In the genomic region with DNA sequence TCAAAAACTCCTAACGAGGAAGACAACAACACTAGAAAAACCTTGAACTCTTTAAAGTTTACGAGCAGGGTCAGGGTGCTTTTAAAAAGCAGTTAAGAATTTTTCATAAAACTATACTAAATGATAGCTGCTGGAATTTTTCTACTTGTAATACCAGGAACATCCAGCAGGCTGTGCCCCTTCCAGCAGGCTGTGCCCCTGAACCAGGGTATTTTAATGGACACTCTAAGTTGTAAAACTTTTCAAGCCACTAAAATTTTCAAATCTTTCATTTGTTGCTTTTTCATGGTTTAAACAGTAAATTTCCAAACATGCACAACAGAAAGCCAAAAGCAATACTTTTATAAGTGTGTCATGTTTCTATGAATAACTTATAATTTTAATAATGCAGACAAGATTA, we compare ENCODE assay signal across 8 mouse cellular contexts.
DNase-seq lines count a peak whose midpoint lies in the region; ATAC-seq and TF ChIP-seq lines count a peak whose summit lies in the region.

No protein-coding gene starts in this region.

- no peak overlapping the region for H3K4me3 ChIP-seq in liver, embryonic 12.5 days
- H3K4me3 ChIP-seq in limb, embryonic 14.5 days (replicated peaks; ENCODE audit: low read length): no peak overlapping the region

- no peaks in the 10 kb centered on the region for H3K9me3 ChIP-seq in liver, embryonic 12.5 days (replicated peaks)
- no peaks in the 10 kb centered on the region for H3K9me3 ChIP-seq in limb, embryonic 14.5 days (ENCODE audit: control insufficient read depth, low read length)

- no peaks in the 10 kb centered on the region for H3K36me3 ChIP-seq in liver, embryonic 12.5 days
- H3K36me3 ChIP-seq in limb, embryonic 14.5 days (ENCODE audit: control insufficient read depth, insufficient read depth, low read length): no peaks in the 10 kb centered on the region

- no peak for TF ChIP-seq POLR2A in limb, embryonic 14.5 days (IDR thresholded peaks at IDR 0.05; ENCODE audit: borderline replicate concordance, extremely low read depth, insufficient read depth, insufficient read length)

- ATAC-seq in liver, embryonic 12.5 days: no peak
- no peak for ATAC-seq in limb, embryonic 14.5 days (ENCODE audit: low FRiP score, low read depth)

- H3K4me1 ChIP-seq in liver, embryonic 12.5 days: no peaks in the 10 kb centered on the region
- H3K4me1 ChIP-seq in limb, embryonic 14.5 days (ENCODE audit: control insufficient read depth, insufficient read depth, low read length): no peaks in the 10 kb centered on the region

- no peaks in the 10 kb centered on the region for H3K27me3 ChIP-seq in liver, embryonic 12.5 days (replicated peaks)
- H3K27me3 ChIP-seq in limb, embryonic 14.5 days (ENCODE audit: control insufficient read depth, insufficient read depth, low read length): no peaks in the 10 kb centered on the region

- 37% methylated on average over 2 of the region's 2 CpGs for WGBS in liver, embryonic 12.5 days (ENCODE audit: insufficient replicate concordance)
- WGBS in limb, embryonic 14.5 days: 41% methylated on average over 2 of the region's 2 CpGs

- no peak overlapping the region for H3K9ac ChIP-seq in liver, embryonic 12.5 days
- no peak overlapping the region for H3K9ac ChIP-seq in limb, embryonic 14.5 days (ENCODE audit: low read depth, low read length, severe bottlenecking)

- H3K4me2 ChIP-seq in liver, embryonic 12.5 days: no peak overlapping the region
- H3K4me2 ChIP-seq in limb, embryonic 14.5 days (replicated peaks; ENCODE audit: low read depth, low read length, severe bottlenecking): no peak overlapping the region

- DNase-seq in cerebellum, postnatal 10 days: peak; percentile 51 to 65
- DNase-seq in cerebellum, adult 8-10 months: no peak
- peak; percentile 5 for DNase-seq in liver
- peak; percentile 37 for DNase-seq in R1 (ENCODE audit: low read depth, low spot score)
- peak; percentile 28 for DNase-seq in limb, embryonic 14.5 days (ENCODE audit: low spot score)
- DNase-seq in left cerebral cortex, adult 11 months (ENCODE audit: low spot score): no peak
- DNase-seq in frontal cortex, postnatal 14 days (ENCODE audit: low spot score in 2 of 2): no peak

- H3K27ac ChIP-seq in liver, embryonic 12.5 days: no peak overlapping the region
- H3K27ac ChIP-seq in limb, embryonic 14.5 days (replicated peaks; ENCODE audit: low read depth, low read length): no peak overlapping the region

Comparison
In these comparisons a context has a peak if more than half of its experiments do, and no peak if none do; other contexts are left out.
1. DNase-seq: peak in cerebellum, postnatal 10 days (2 of 2), liver (single experiment), R1 (single experiment) and limb, embryonic 14.5 days (single experiment); none in cerebellum, adult 8-10 months (single experiment), left cerebral cortex, adult 11 months (single experiment) and frontal cortex, postnatal 14 days (0 of 2).